Mouse (Mus musculus): ENCODE results near the gene Pkp4. TPM values are rescaled to one million over a fixed set of nuclear protein-coding genes. Genes with fewer than 3 reads are reported as not detected.

Gene Pkp4
- polyA plus RNA-seq, 1 experiment from 2014 or later = 17.4 TPM

GRCm38 (mm10) chr2:59175926-59176325 is 15.3 kb downstream of the Pkp4 start:
- Histone ChIP-seq H3K4me3 (ENCODE audit: low read depth, low read length) (no peak overlapping the region), H3K4me1 (ENCODE audit: control insufficient read depth, insufficient read depth, low read length) (no peaks in the 10 kb centered on the region), H3K36me3 (replicated peaks; ENCODE audit: control insufficient read depth, insufficient read depth, low read depth, low read length) (no peaks in the 10 kb centered on the region), H3K27ac (replicated peaks; ENCODE audit: low read depth, low read length) (no peak overlapping the region), H3K27me3 (ENCODE audit: control insufficient read depth, insufficient read depth, low read length) (no peaks in the 10 kb centered on the region), H3K4me2 (ENCODE audit: low read depth, low read length) (no peak overlapping the region), H3K9ac (replicated peaks; ENCODE audit: low read length) (no peak overlapping the region), H3K9me3 (replicated peaks; ENCODE audit: control insufficient read depth, low read length) (no peaks in the 10 kb centered on the region; the same call in 1 of the 2 replicates)
- DNase-seq (ENCODE audit: low spot score) (no peak), ATAC-seq (replicated peaks; ENCODE audit: insufficient number of reproducible peaks, low FRiP score, low TSS enrichment, low read depth) (no peak)
- 93% methylated on average over 6 of the region's 6 CpGs for WGBS

GRCm38 (mm10) chr2:59178191-59178590 is 17.5 kb downstream of the Pkp4 start:
- Histone ChIP-seq H3K4me1 (ENCODE audit: control insufficient read depth, insufficient read depth, low read length) (no peaks in the 10 kb centered on the region), H3K36me3 (replicated peaks; ENCODE audit: control insufficient read depth, insufficient read depth, low read depth, low read length) (no peaks in the 10 kb centered on the region), H3K4me2 (ENCODE audit: low read depth, low read length) (no peak overlapping the region), H3K9me3 (replicated peaks; ENCODE audit: control insufficient read depth, low read length) (no peaks in the 10 kb centered on the region; the same call in 1 of the 2 replicates), H3K27ac (replicated peaks; ENCODE audit: low read depth, low read length) (no peak overlapping the region), H3K4me3 (ENCODE audit: low read depth, low read length) (no peak overlapping the region), H3K27me3 (ENCODE audit: control insufficient read depth, insufficient read depth, low read length) (no peaks in the 10 kb centered on the region), H3K9ac (replicated peaks; ENCODE audit: low read length) (no peak overlapping the region)
- 91% methylated on average over 8 of the region's 8 CpGs for WGBS
- no peak for ATAC-seq (replicated peaks; ENCODE audit: insufficient number of reproducible peaks, low FRiP score, low TSS enrichment, low read depth)
- peak; percentile 11 for DNase-seq (ENCODE audit: low spot score)

- Histone ChIP-seq H3K9ac (replicated peaks; ENCODE audit: low read length) (no peak overlapping the region), H3K36me3 (replicated peaks; ENCODE audit: control insufficient read depth, insufficient read depth, low read depth, low read length) (no peaks in the 10 kb centered on the region), H3K27ac (replicated peaks; ENCODE audit: low read depth, low read length) (no peak overlapping the region), H3K4me2 (ENCODE audit: low read depth, low read length) (no peak overlapping the region), H3K4me3 (ENCODE audit: low read depth, low read length) (no peak overlapping the region), H3K27me3 (ENCODE audit: control insufficient read depth, insufficient read depth, low read length) (no peaks in the 10 kb centered on the region), H3K9me3 (replicated peaks; ENCODE audit: control insufficient read depth, low read length) (no peaks in the 10 kb centered on the region; the same call in 1 of the 2 replicates), H3K4me1 (ENCODE audit: control insufficient read depth, insufficient read depth, low read length) (no peaks in the 10 kb centered on the region)
- no peak for ATAC-seq (replicated peaks; ENCODE audit: insufficient number of reproducible peaks, low FRiP score, low TSS enrichment, low read depth)
- WGBS = 74% methylated on average over 4 of the region's 4 CpGs
- DNase-seq (ENCODE audit: low spot score) = no peak
Observed at GRCm38 (mm10) chr2:59178960-59179359, 18.3 kb downstream of the Pkp4 start.

- no peak overlapping the region for H3K4me2 ChIP-seq (ENCODE audit: low read depth, low read length)
- H3K4me1 ChIP-seq (ENCODE audit: control insufficient read depth, insufficient read depth, low read length) = no peaks in the 10 kb centered on the region
- 55% methylated on average over 5 of the region's 5 CpGs for WGBS
- no peak overlapping the region for H3K4me3 ChIP-seq (ENCODE audit: low read depth, low read length)
- ATAC-seq (replicated peaks; ENCODE audit: insufficient number of reproducible peaks, low FRiP score, low TSS enrichment, low read depth) (no peak), DNase-seq (ENCODE audit: low spot score) (no peak)
- H3K9ac ChIP-seq (replicated peaks; ENCODE audit: low read length) = no peak overlapping the region
- H3K9me3 ChIP-seq (replicated peaks; ENCODE audit: control insufficient read depth, low read length) = no peaks in the 10 kb centered on the region; the same call in 1 of the 2 replicates
- H3K27ac ChIP-seq (replicated peaks; ENCODE audit: low read depth, low read length) = no peak overlapping the region
- no peaks in the 10 kb centered on the region for H3K27me3 ChIP-seq (ENCODE audit: control insufficient read depth, insufficient read depth, low read length)
- H3K36me3 ChIP-seq (replicated peaks; ENCODE audit: control insufficient read depth, insufficient read depth, low read depth, low read length) = no peaks in the 10 kb centered on the region
Observed at GRCm38 (mm10) chr2:59179487-59179886, 18.8 kb downstream of the Pkp4 start.

GRCm38 (mm10) chr2:59181321-59182113 is 20.9 kb downstream of the Pkp4 start:
- no peak for ATAC-seq (replicated peaks; ENCODE audit: insufficient number of reproducible peaks, low FRiP score, low TSS enrichment, low read depth)
- Histone ChIP-seq H3K36me3 (replicated peaks; ENCODE audit: control insufficient read depth, insufficient read depth, low read depth, low read length) (no peaks in the 10 kb centered on the region), H3K27ac (replicated peaks; ENCODE audit: low read depth, low read length) (no peak overlapping the region), H3K4me1 (ENCODE audit: control insufficient read depth, insufficient read depth, low read length) (no peaks in the 10 kb centered on the region), H3K27me3 (ENCODE audit: control insufficient read depth, insufficient read depth, low read length) (no peaks in the 10 kb centered on the region), H3K4me3 (ENCODE audit: low read depth, low read length) (no peak overlapping the region), H3K9me3 (replicated peaks; ENCODE audit: control insufficient read depth, low read length) (no peaks in the 10 kb centered on the region), H3K9ac (replicated peaks; ENCODE audit: low read length) (no peak overlapping the region), H3K4me2 (ENCODE audit: low read depth, low read length) (no peak overlapping the region)
- no peak for DNase-seq (ENCODE audit: low spot score)
- WGBS = 87% methylated on average over 15 of the region's 15 CpGs

GRCm38 (mm10) chr2:59183541-59183940 is 22.9 kb downstream of the Pkp4 start:
- Histone ChIP-seq H3K27me3 (ENCODE audit: control insufficient read depth, insufficient read depth, low read length) (no peaks in the 10 kb centered on the region), H3K4me3 (ENCODE audit: low read depth, low read length) (no peak overlapping the region), H3K4me1 (ENCODE audit: control insufficient read depth, insufficient read depth, low read length) (no peaks in the 10 kb centered on the region), H3K9me3 (replicated peaks; ENCODE audit: control insufficient read depth, low read length) (no peaks in the 10 kb centered on the region), H3K4me2 (ENCODE audit: low read depth, low read length) (no peak overlapping the region), H3K9ac (replicated peaks; ENCODE audit: low read length) (no peak overlapping the region), H3K27ac (replicated peaks; ENCODE audit: low read depth, low read length) (no peak overlapping the region), H3K36me3 (replicated peaks; ENCODE audit: control insufficient read depth, insufficient read depth, low read depth, low read length) (no peaks in the 10 kb centered on the region)
- WGBS = 78% methylated on average over 4 of the region's 4 CpGs
- DNase-seq (ENCODE audit: low spot score) (no peak), ATAC-seq (replicated peaks; ENCODE audit: insufficient number of reproducible peaks, low FRiP score, low TSS enrichment, low read depth) (no peak)

GRCm38 (mm10) chr2:59184107-59185064 is 23.7 kb downstream of the Pkp4 start:
- no peak for ATAC-seq (replicated peaks; ENCODE audit: insufficient number of reproducible peaks, low FRiP score, low TSS enrichment, low read depth)

GRCm38 (mm10) chr2:59186122-59186521 is 25.5 kb downstream of the Pkp4 start:
- Histone ChIP-seq H3K9me3 (replicated peaks; ENCODE audit: control insufficient read depth, low read length) (no peaks in the 10 kb centered on the region), H3K4me3 (ENCODE audit: low read depth, low read length) (no peak overlapping the region), H3K27me3 (ENCODE audit: control insufficient read depth, insufficient read depth, low read length) (no peaks in the 10 kb centered on the region), H3K27ac (replicated peaks; ENCODE audit: low read depth, low read length) (no peak overlapping the region), H3K4me2 (ENCODE audit: low read depth, low read length) (no peak overlapping the region), H3K36me3 (replicated peaks; ENCODE audit: control insufficient read depth, insufficient read depth, low read depth, low read length) (no peaks in the 10 kb centered on the region), H3K9ac (replicated peaks; ENCODE audit: low read length) (no peak overlapping the region), H3K4me1 (ENCODE audit: control insufficient read depth, insufficient read depth, low read length) (no peaks in the 10 kb centered on the region)
- WGBS = 94% methylated on average over 8 of the region's 8 CpGs
- ATAC-seq (replicated peaks; ENCODE audit: insufficient number of reproducible peaks, low FRiP score, low TSS enrichment, low read depth) (no peak), DNase-seq (ENCODE audit: low spot score) (no peak)

More at GRCm38 (mm10) chr2:59184107-59185064, 23.7 kb downstream of the Pkp4 start:
- DNase-seq (ENCODE audit: low spot score) = no peak
- H3K9ac ChIP-seq (replicated peaks; ENCODE audit: low read length) = no peak overlapping the region
- 93% methylated on average over 11 of the region's 11 CpGs for WGBS
- H3K4me3 ChIP-seq (ENCODE audit: low read depth, low read length) = no peak overlapping the region
- H3K27ac ChIP-seq (replicated peaks; ENCODE audit: low read depth, low read length) = no peak overlapping the region
- H3K4me1 ChIP-seq (ENCODE audit: control insufficient read depth, insufficient read depth, low read length) = no peaks in the 10 kb centered on the region
- no peaks in the 10 kb centered on the region for H3K27me3 ChIP-seq (ENCODE audit: control insufficient read depth, insufficient read depth, low read length)
- H3K4me2 ChIP-seq (ENCODE audit: low read depth, low read length) = no peak overlapping the region
- H3K36me3 ChIP-seq (replicated peaks; ENCODE audit: control insufficient read depth, insufficient read depth, low read depth, low read length) = no peaks in the 10 kb centered on the region
- no peaks in the 10 kb centered on the region for H3K9me3 ChIP-seq (replicated peaks; ENCODE audit: control insufficient read depth, low read length)

Data from embryonic facial prominence, embryonic 11.5 days (tissue).